Mouse (Mus musculus): ENCODE measurements around the gene Rnf111.
A peak's percentile ranks its signal among the peaks of the same experiment; 100 is the strongest.
"Not testable (repeated sequence)": the region's sequence is repeated elsewhere in the genome, so short reads cannot be mapped to it uniquely, and the experiment has no call there.

Rnf111 gene

DNA sequence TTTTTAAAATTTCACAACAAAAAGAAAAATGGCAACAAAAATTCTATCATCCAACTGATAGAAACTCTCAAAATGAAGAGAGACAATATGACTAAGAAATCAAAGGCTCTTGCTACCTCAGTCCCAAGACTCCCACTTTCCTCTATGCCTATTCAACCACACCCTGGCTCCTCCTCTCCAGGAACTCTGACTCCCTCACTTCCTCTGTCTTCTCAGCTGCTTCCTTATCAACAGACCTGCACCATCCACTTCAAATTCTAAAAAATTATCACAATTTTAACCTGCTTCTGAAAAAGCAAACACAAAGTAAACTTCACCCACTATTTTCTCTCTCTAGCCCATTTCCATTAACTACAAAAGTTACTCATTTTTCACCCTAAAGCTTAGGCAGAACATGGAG is 6.5 kb downstream of the Rnf111 start:
- DNase-seq (ENCODE audit: low read depth): no peak

DNA sequence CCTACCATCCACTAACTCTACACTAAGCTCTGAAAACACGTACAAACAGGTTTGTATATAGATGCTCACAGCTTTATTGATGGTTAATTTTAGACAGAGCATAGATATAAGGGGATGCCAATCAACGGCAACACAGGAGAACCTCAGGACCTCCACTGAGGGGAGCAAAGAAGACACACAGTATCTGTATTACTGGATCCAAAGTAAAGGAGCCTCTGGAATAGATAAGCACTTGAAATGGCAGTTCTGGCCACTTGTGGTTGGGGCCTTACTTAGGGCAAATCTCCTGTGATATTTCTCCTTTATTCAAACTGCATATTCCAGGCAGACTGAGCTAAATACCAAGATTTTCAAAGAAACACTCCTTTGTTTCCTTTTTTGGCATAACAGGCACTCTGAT is 10.5 kb downstream of the Rnf111 start:
- DNase-seq (ENCODE audit: low read depth): no peak

- no peak for DNase-seq (ENCODE audit: low read depth)
These were observed 12.3 kb downstream of the Rnf111 start for GRCm38 (mm10) chr9:70491176-70491575.

DNA sequence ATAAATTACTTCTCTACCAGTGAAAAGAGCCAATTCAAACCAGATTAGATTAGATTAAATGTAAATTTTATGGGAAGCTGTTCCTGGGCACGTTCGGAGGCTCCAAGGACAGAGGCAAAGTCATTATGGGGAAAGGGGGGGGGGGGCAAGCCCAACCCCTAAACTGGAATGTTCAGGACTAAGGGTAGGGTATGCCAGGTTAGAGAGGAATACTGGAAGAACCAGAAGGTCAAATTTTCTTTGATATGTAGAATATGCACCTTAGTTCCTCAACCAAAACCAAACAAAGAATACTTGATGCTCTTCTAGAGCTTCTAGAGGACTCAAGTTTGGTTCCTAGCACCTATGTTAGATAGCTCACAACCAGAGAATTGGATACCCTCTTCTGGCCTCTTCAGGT is 16.1 kb downstream of the Rnf111 start:
- no peak for DNase-seq (ENCODE audit: low read depth)

DNA sequence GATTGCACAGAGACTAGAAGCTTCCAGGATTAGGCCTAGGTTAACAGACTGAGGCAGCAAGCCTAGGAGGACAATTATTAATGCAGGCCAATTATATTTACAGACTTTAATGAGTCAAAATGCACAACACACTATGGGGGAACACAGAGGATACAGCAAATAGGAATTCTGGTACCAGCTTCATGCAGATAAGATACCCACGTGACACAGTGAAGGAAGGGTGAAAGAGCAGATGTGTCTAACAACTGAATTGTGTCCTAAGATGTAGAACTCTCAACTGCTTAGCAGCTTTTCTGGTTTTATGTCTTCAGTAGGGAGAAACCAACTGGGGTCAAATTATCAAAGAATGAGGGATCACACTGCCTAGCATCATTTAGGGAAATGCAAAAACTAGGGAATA is 17.7 kb downstream of the Rnf111 start:
- no peak for DNase-seq (ENCODE audit: low read depth)

DNA sequence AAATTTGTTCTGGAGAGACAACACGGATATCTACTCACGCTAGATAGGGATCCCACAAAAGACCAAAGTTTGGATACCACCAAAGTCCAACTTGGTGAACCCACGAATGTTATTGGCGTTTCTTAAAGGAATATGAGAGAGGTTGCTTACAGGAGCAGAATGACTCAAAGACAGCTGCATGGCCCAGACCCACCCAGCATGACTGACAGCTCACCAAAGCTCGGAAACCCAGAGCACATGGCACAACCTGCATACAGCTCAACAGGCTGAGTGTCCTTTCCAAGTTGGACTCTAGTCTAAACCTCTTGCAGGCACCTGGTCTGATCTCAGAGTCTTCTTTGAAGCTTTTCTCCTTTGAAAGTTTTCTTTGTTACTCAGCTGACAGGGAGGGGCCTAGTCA is 20.0 kb downstream of the Rnf111 start:
- DNase-seq (ENCODE audit: low read depth): no peak

GRCm38 (mm10) chr9:70481872-70482271 is 21.7 kb downstream of the Rnf111 start:
- DNase-seq (ENCODE audit: low read depth): peak; percentile 27

- no peak for DNase-seq (ENCODE audit: low read depth)
These were observed 26.3 kb downstream of the Rnf111 start for GRCm38 (mm10) chr9:70477229-70477628.

GRCm38 (mm10) chr9:70475777-70476270 is 27.7 kb downstream of the Rnf111 start:
- DNase-seq (ENCODE audit: low read depth): no peak

GRCm38 (mm10) chr9:70473400-70473799 is 30.1 kb downstream of the Rnf111 start:
- no peak for DNase-seq (ENCODE audit: low read depth)

- not testable (repeated sequence) for DNase-seq (ENCODE audit: low read depth)
These were observed 40.4 kb downstream of the Rnf111 start for GRCm38 (mm10) chr9:70463091-70463490.

DNA sequence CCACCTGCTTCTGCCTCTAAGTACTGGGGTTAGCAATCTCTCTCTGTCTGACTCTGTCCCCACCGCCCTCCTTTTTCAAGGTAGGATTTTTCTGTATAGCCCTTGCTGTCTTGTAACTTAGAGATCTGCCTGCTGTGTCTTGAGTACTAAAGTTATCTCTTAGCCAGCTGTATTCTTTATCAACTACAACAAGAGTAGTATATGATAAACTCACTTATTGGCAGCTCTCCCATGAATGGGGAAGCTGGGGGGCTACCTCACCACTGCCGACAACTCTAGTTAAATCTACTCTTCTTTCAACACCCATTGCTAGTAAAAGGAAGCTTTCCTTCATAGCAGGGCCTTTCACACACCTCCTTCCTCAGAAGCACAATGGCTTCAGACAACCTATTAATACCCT is 51.2 kb downstream of the Rnf111 start:
- DNase-seq (ENCODE audit: low read depth): no peak

GRCm38 (mm10) chr9:70449072-70449471 is 54.5 kb downstream of the Rnf111 start:
- DNase-seq (ENCODE audit: low read depth): no peak

- no peak for DNase-seq (ENCODE audit: low read depth)
These were observed 63.6 kb downstream of the Rnf111 start for GRCm38 (mm10) chr9:70439959-70440358.

DNA sequence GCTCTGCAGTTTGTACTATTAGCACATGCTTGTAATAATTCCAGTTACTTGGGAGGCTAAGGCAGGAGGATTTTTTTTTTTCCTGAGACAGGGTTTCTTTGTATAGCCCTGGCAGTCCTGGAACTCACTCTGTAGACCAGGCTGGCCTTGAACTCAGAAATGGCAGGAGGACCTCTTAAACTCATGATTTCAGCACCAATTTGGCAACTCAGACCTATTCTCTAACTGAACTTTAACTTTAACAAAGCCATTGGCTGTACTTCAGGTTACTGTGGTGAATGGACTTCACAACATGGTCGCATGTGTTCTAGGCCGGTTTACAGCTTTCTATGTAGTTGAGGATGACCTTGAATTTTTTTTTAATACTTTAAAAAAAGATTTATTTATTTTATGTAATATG is 80.9 kb downstream of the Rnf111 start:
- DNase-seq (ENCODE audit: low read depth): no peak

GRCm38 (mm10) chr9:70421257-70422056 is 82.1 kb downstream of the Rnf111 start, which contains the start of gene Ccnb2:
Gene Ccnb2 (minus strand): TSS chr9:70421547.
- DNase-seq (ENCODE audit: low read depth): peak; percentile 96

- peak; percentile 67 for DNase-seq (ENCODE audit: low read depth)
These were observed 87.1 kb downstream of the Rnf111 start for GRCm38 (mm10) chr9:70416412-70416811.

- DNase-seq (ENCODE audit: low read depth): no peak
These were observed 90.5 kb downstream of the Rnf111 start for GRCm38 (mm10) chr9:70413038-70413437.

- no peak for DNase-seq (ENCODE audit: low read depth)
These were observed 92.9 kb downstream of the Rnf111 start for GRCm38 (mm10) chr9:70410668-70411067.

- no peak for DNase-seq (ENCODE audit: low read depth)
These were observed 93.8 kb downstream of the Rnf111 start for GRCm38 (mm10) chr9:70409743-70410142.

- peak; percentile 45 for DNase-seq (ENCODE audit: low read depth)
These were observed 94.7 kb downstream of the Rnf111 start for GRCm38 (mm10) chr9:70408791-70409190.

DNA sequence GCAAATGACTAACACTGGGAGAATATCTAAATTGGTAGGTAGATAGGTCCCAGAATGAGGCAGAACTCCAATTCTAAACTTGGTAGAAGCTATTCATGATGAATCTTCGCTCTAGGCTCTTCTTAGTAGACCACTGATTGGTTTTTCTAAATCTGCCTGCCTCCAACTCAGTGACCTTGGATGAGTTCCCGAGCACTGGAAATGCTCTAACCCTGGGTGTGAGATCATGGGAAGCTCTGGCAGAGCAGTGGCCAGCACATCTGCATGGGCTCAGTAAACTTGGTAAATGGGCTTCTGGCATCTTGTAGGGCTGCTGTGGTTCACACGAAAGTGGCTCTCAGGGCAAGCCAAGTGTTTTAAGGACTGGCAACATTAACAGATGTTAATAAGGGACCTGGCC is 96.9 kb downstream of the Rnf111 start:
- DNase-seq (ENCODE audit: low read depth): no peak

DNA sequence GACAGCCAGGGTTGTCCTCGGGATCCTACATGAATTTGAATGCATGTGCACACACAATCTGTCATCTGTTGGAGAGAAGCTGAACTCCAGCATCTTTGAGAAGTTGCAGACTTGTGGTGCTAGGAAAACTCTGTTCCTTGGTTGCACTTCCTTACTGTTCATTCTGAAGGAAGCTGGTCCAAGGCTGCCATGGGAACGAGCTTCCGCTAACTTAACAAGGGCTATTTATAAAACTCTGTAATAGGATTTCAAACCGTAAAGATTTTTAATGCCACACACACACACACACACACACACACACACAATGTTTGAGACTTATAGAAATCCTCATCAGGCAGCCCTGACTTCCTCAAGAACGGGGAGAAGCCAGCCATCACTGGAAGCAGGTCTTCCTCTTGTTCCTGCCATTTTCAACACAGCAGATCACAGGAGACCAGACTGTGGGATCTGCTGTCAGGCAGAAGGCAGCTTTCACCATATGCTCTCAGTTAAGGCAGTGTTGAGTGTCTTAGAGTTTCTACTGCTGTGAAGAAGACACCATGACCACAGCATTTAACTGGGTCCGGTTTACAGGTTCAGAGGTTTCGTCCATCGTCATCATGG is 101.5 kb downstream of the Rnf111 start:
- no peak for DNase-seq (ENCODE audit: low read depth)

- no peak for DNase-seq (ENCODE audit: low read depth)
These were observed 107.4 kb downstream of the Rnf111 start for GRCm38 (mm10) chr9:70396083-70396482.

Measured in induced T-regulatory cell, adult 2 months (primary cell).